Mouse (Mus musculus): ENCODE data around the gene Tmod4.
A peak's percentile ranks its signal among the peaks of the same experiment; 100 is the strongest.
"Not testable (repeated sequence)": the region's sequence is repeated elsewhere in the genome, so short reads cannot be mapped to it uniquely, and the experiment has no call there.

Gene Tmod4

GRCm38 (mm10) chr3:95124246-95124645, at the start of gene Tmod4:
TSS of gene Tmod4 (plus strand) at chr3:95124476.
- no peak for DNase-seq (ENCODE audit: inconsistent age in 2 of 2, low spot score in 1 of 2)

GRCm38 (mm10) chr3:95088071-95088470, 36.2 kb upstream of the Tmod4 start:
- peak in 1 of 2 experiments; percentile 37 for DNase-seq (ENCODE audit: inconsistent age in 2 of 2, low spot score in 1 of 2)

GRCm38 (mm10) chr3:95100854-95101253, 23.4 kb upstream of the Tmod4 start:
- DNase-seq (ENCODE audit: inconsistent age in 2 of 2, low spot score in 1 of 2), result no peak

GRCm38 (mm10) chr3:95105121-95105520, 19.2 kb upstream of the Tmod4 start:
- no peak for DNase-seq (ENCODE audit: inconsistent age in 2 of 2, low spot score in 1 of 2)

- DNase-seq (ENCODE audit: inconsistent age in 2 of 2, low spot score in 1 of 2), result peak in 1 of 2 experiments; percentile 64
These were observed 18.5 kb upstream of the Tmod4 start for GRCm38 (mm10) chr3:95105586-95106337.

GRCm38 (mm10) chr3:95106338-95107117, 17.7 kb upstream of the Tmod4 start, which contains the start of gene Pip5k1a:
TSS of gene Pip5k1a (minus strand) at chr3:95106930.
- peak; percentile 97 to 98 for DNase-seq (ENCODE audit: inconsistent age in 2 of 2, low spot score in 1 of 2)

- not testable (repeated sequence) for DNase-seq (ENCODE audit: inconsistent age in 2 of 2, low spot score in 1 of 2)
These were observed 17.0 kb upstream of the Tmod4 start for GRCm38 (mm10) chr3:95107308-95107707.

GRCm38 (mm10) chr3:95107898-95108297, 16.4 kb upstream of the Tmod4 start:
- peak in 1 of 2 experiments; percentile 66 for DNase-seq (ENCODE audit: inconsistent age in 2 of 2, low spot score in 1 of 2)

GRCm38 (mm10) chr3:95110911-95111726, 13.2 kb upstream of the Tmod4 start, which contains the start of gene Vps72:
TSS of gene Vps72 (plus strand) at chr3:95111022.
- DNase-seq (ENCODE audit: inconsistent age in 2 of 2, low spot score in 1 of 2), result peak; percentile 92 to 98

- no peak for DNase-seq (ENCODE audit: inconsistent age in 2 of 2, low spot score in 1 of 2)
These were observed 11.5 kb upstream of the Tmod4 start for GRCm38 (mm10) chr3:95112760-95113159.

- peak in 1 of 2 experiments; percentile 68 for DNase-seq (ENCODE audit: inconsistent age in 2 of 2, low spot score in 1 of 2)
These were observed 6.5 kb upstream of the Tmod4 start for GRCm38 (mm10) chr3:95117751-95118150.

- DNase-seq (ENCODE audit: inconsistent age in 2 of 2, low spot score in 1 of 2), result no peak
These were observed 2.7 kb upstream of the Tmod4 start for GRCm38 (mm10) chr3:95121580-95121979.

GRCm38 (mm10) chr3:95124972-95125371, 696 bp downstream of the Tmod4 start:
- peak in 1 of 2 experiments; percentile 65 for DNase-seq (ENCODE audit: inconsistent age in 2 of 2, low spot score in 1 of 2)

- DNase-seq (ENCODE audit: inconsistent age in 2 of 2, low spot score in 1 of 2), result peak in 1 of 2 experiments; percentile 39
These were observed 5.0 kb downstream of the Tmod4 start for GRCm38 (mm10) chr3:95129226-95129651.

- no peak for DNase-seq (ENCODE audit: inconsistent age in 2 of 2, low spot score in 1 of 2)
These were observed 5.8 kb downstream of the Tmod4 start for GRCm38 (mm10) chr3:95130081-95130480.

- peak in 1 of 2 experiments; percentile 29 for DNase-seq (ENCODE audit: inconsistent age in 2 of 2, low spot score in 1 of 2)
These were observed 8.1 kb downstream of the Tmod4 start for GRCm38 (mm10) chr3:95132389-95132788.

- DNase-seq (ENCODE audit: inconsistent age in 2 of 2, low spot score in 1 of 2), result no peak
These were observed 8.9 kb downstream of the Tmod4 start for GRCm38 (mm10) chr3:95133176-95133575.

- DNase-seq (ENCODE audit: inconsistent age in 2 of 2, low spot score in 1 of 2), result peak; percentile 93 to 96
These were observed 9.4 kb downstream of the Tmod4 start, which contains the start of the genes Scnm1 and Lysmd1 for GRCm38 (mm10) chr3:95133680-95134101. TSS of gene Scnm1 (minus strand) at chr3:95134011. TSS of gene Lysmd1 (plus strand) at chr3:95134088.

- DNase-seq (ENCODE audit: inconsistent age in 2 of 2, low spot score in 1 of 2), result not testable (repeated sequence)
These were observed 9.9 kb downstream of the Tmod4 start for GRCm38 (mm10) chr3:95134133-95134532.

- DNase-seq (ENCODE audit: inconsistent age in 2 of 2, low spot score in 1 of 2), result peak; percentile 75 to 81
These were observed 10.7 kb downstream of the Tmod4 start for GRCm38 (mm10) chr3:95135023-95135422.

All from adrenal gland, adult (tissue).